12 mouse cellular contexts compared by ENCODE assay signal in genomic region chr14:54651556-54651955, GRCm38 (mm10). TPM values are rescaled to one million over a fixed set of nuclear protein-coding genes. Genes with fewer than 3 reads are reported as not detected.
A peak's percentile ranks its signal among the peaks of the same experiment; 100 is the strongest.
DNase-seq lines count a peak whose midpoint lies in the region; ATAC-seq and TF ChIP-seq lines count a peak whose summit lies in the region.
"Had no signal": no experiment of that assay in that cellular context is flagged by ENCODE, and none has a peak within 500 bp of the region (broad histone marks: within the 10 kb centered on the region; RNA-seq: fewer than 3 reads in every experiment).

No protein-coding gene starts in this region.

- H3K9me3 ChIP-seq in heart, embryonic 12.5 days (replicated peaks): no peaks in the 10 kb centered on the region
- H3K9me3 ChIP-seq in ES-Bruce4 (replicated peaks; ENCODE audit: control insufficient read depth, insufficient read depth, low read length, poor library complexity, severe bottlenecking): no peaks in the 10 kb centered on the region
- H3K9me3 ChIP-seq in hindbrain, embryonic 11.5 days (ENCODE audit: control insufficient read depth, low read length): no peaks in the 10 kb centered on the region
- no peaks in the 10 kb centered on the region for H3K9me3 ChIP-seq in midbrain, embryonic 10.5 days (replicated peaks)

- no peak for ATAC-seq in heart, embryonic 12.5 days (ENCODE audit: insufficient number of reproducible peaks, low FRiP score)
- peak; percentile 12; the same call in 1 of the 2 replicates for ATAC-seq in hindbrain, embryonic 11.5 days (ENCODE audit: low FRiP score)

- H3K9ac ChIP-seq in heart, embryonic 12.5 days: 0 out of 2 replicates have a peak overlapping the region, but pooled peaks have one; percentile 17
- H3K9ac ChIP-seq in ES-Bruce4 (ENCODE audit: low read depth, poor library complexity, severe bottlenecking): no peak overlapping the region
- H3K9ac ChIP-seq in hindbrain, embryonic 11.5 days (ENCODE audit: low read depth, low read length): no peak overlapping the region

- no peak for TF ChIP-seq POLR2A in ES-Bruce4 (IDR thresholded peaks at IDR 0.05; ENCODE audit: insufficient read depth, low read length)

- peaks cover 71% of the 10 kb centered on the region for H3K36me3 ChIP-seq in heart, embryonic 12.5 days
- H3K36me3 ChIP-seq in ES-Bruce4 (ENCODE audit: control insufficient read depth, insufficient read depth, low read length, poor library complexity, severe bottlenecking): peaks cover 52% of the 10 kb centered on the region
- H3K36me3 ChIP-seq in hindbrain, embryonic 11.5 days (ENCODE audit: control insufficient read depth, insufficient read depth, low read length): peaks cover 19% of the 10 kb centered on the region
- H3K36me3 ChIP-seq in midbrain, embryonic 10.5 days: peaks cover 84% of the 10 kb centered on the region

- TF ChIP-seq EP300 in ES-Bruce4 (IDR thresholded peaks at IDR 0.05; ENCODE audit: insufficient read depth, low read depth, low read length): no peak

- H3K27ac ChIP-seq in heart, embryonic 12.5 days (ENCODE audit: poor library complexity, severe bottlenecking): peak overlapping the region; percentile 14; the same call in 1 of the 2 replicates
- H3K27ac ChIP-seq in ES-Bruce4 (ENCODE audit: insufficient read depth, low read length): peak overlapping the region; percentile 50
- H3K27ac ChIP-seq in hindbrain, embryonic 11.5 days (ENCODE audit: low read depth, low read length): no peak overlapping the region
- 0 out of 2 replicates have a peak overlapping the region, but pooled peaks have one; percentile 33 for H3K27ac ChIP-seq in midbrain, embryonic 10.5 days (replicated peaks)

- 77% methylated on average over 4 of the region's 4 CpGs for WGBS in heart, embryonic 12.5 days
- 75% methylated on average over 4 of the region's 4 CpGs for WGBS in hindbrain, embryonic 11.5 days
- WGBS in midbrain, embryonic 10.5 days: 75% methylated on average over 4 of the region's 4 CpGs

- peak overlapping the region; percentile 84; the same call in 1 of the 2 replicates for H3K4me2 ChIP-seq in heart, embryonic 12.5 days
- H3K4me2 ChIP-seq in hindbrain, embryonic 11.5 days (replicated peaks; ENCODE audit: low read depth, low read length): no peak overlapping the region

- no peak for TF ChIP-seq CTCF in ES-Bruce4 (IDR thresholded peaks at IDR 0.05; ENCODE audit: low read depth, low read length)

- no peak for DNase-seq in heart, adult 8-10 months (ENCODE audit: low spot score)
- DNase-seq in hindbrain, embryonic 11.5 days (ENCODE audit: low spot score): no peak
- DNase-seq in midbrain, embryonic 10.5 days (ENCODE audit: low spot score): no peak
- no peak for DNase-seq in adrenal gland, postnatal 10 days
- no peak for DNase-seq in ovary, adult 18-20 months (ENCODE audit: low spot score)
- DNase-seq in kidney, adult 9 months: no peak

- H3K4me1 ChIP-seq in heart, embryonic 12.5 days (replicated peaks): peaks cover 41% of the 10 kb centered on the region
- peaks cover 3% of the 10 kb centered on the region for H3K4me1 ChIP-seq in ES-Bruce4 (ENCODE audit: control insufficient read depth, insufficient read depth, low read length)
- H3K4me1 ChIP-seq in hindbrain, embryonic 11.5 days (replicated peaks; ENCODE audit: control insufficient read depth, insufficient read depth, low read length): peaks cover 5% of the 10 kb centered on the region; the same call in 1 of the 2 replicates
- peaks cover 54% of the 10 kb centered on the region for H3K4me1 ChIP-seq in midbrain, embryonic 10.5 days

- no peak overlapping the region for H3K4me3 ChIP-seq in heart, embryonic 12.5 days
- no peak overlapping the region for H3K4me3 ChIP-seq in ES-Bruce4 (ENCODE audit: low read depth, low read length)
- H3K4me3 ChIP-seq in hindbrain, embryonic 11.5 days (ENCODE audit: low read depth, low read length): no peak overlapping the region; the same call in 1 of the 2 replicates
- H3K4me3 ChIP-seq in midbrain, embryonic 10.5 days: peak overlapping the region; percentile 69

- no peaks in the 10 kb centered on the region for H3K27me3 ChIP-seq in heart, embryonic 12.5 days (replicated peaks)
- H3K27me3 ChIP-seq in ES-Bruce4 (ENCODE audit: control insufficient read depth, insufficient read depth, low read length, poor library complexity, severe bottlenecking): no peaks in the 10 kb centered on the region
- no peaks in the 10 kb centered on the region for H3K27me3 ChIP-seq in hindbrain, embryonic 11.5 days (ENCODE audit: control insufficient read depth, insufficient read depth, low read length)
- no peaks in the 10 kb centered on the region for H3K27me3 ChIP-seq in midbrain, embryonic 10.5 days (ENCODE audit: low read depth, poor library complexity, severe bottlenecking)

RNA-seq across cellular contexts. Expression of gene Cdh24, which starts 10.4 kb away (rescaled TPM):
- 3.1 and 3.3 TPM in 2 replicates for polyA plus RNA-seq in heart, embryonic 12.5 days (2016; fragmentation: Nextera tagmentation; extraction: Ambion mirVana)
- under 1 TPM; 0.08 to 0.57 (median 0.12) TPM for total RNA-seq in heart, adult 8-10 months (2022)
- 6.0 and 6.4 TPM in 2 replicates for polyA plus RNA-seq in ES-Bruce4 (2011; ENCODE audit: insufficient read depth, insufficient read length, low read depth, missing spikeins)
- polyA plus RNA-seq in hindbrain, embryonic 11.5 days (2014; fragmentation: Nextera tagmentation; extraction: Ambion mirVana): 5.6 and 8.1 TPM in 2 replicates
- polyA plus RNA-seq in midbrain, embryonic 10.5 days (2016; fragmentation: Nextera tagmentation; extraction: Ambion mirVana): 4.1 and 4.6 TPM in 2 replicates
- 1 to 10 TPM; 1.7 to 2.5 TPM for total RNA-seq in adrenal gland, postnatal 10 days (2021)

RNA-seq across cellular contexts. Expression of gene Gm17606, which starts 10.8 kb away (rescaled TPM):
- not detected in 2 replicates for polyA plus RNA-seq in heart, embryonic 12.5 days (2016; fragmentation: Nextera tagmentation; extraction: Ambion mirVana)
- total RNA-seq in heart, adult 8-10 months (2022): not detected
- not detected in 2 replicates for polyA plus RNA-seq in ES-Bruce4 (2011; ENCODE audit: insufficient read depth, insufficient read length, low read depth, missing spikeins)
- polyA plus RNA-seq in hindbrain, embryonic 11.5 days (2014; fragmentation: Nextera tagmentation; extraction: Ambion mirVana): not detected in 2 replicates
- not detected in 2 replicates for polyA plus RNA-seq in midbrain, embryonic 10.5 days (2016; fragmentation: Nextera tagmentation; extraction: Ambion mirVana)
- not detected for total RNA-seq in adrenal gland, postnatal 10 days (2021)
- total RNA-seq: layer of hippocampus, adult 18-20 months had no signal
- polyA plus RNA-seq: embryonic facial prominence, embryonic 11.5 days; heart, embryonic 11.5 days; stomach, embryonic 14.5 days had no signal

RNA-seq across cellular contexts. Expression of gene Psmb11, which starts 30.3 kb away (rescaled TPM):
- polyA plus RNA-seq in heart, embryonic 12.5 days (2016; fragmentation: Nextera tagmentation; extraction: Ambion mirVana): not detected in 2 replicates
- total RNA-seq in heart, adult 8-10 months (2022): not detected
- 0.21 and 0.64 TPM in 2 replicates for polyA plus RNA-seq in ES-Bruce4 (2011; ENCODE audit: insufficient read depth, insufficient read length, low read depth, missing spikeins)
- polyA plus RNA-seq in hindbrain, embryonic 11.5 days (2014; fragmentation: Nextera tagmentation; extraction: Ambion mirVana): not detected in 2 replicates
- 0.06 and 0.12 TPM in 2 replicates for polyA plus RNA-seq in midbrain, embryonic 10.5 days (2016; fragmentation: Nextera tagmentation; extraction: Ambion mirVana)
- total RNA-seq in adrenal gland, postnatal 10 days (2021): not detected
- polyA plus RNA-seq: embryonic facial prominence, embryonic 11.5 days; heart, embryonic 11.5 days had no signal

RNA-seq across cellular contexts. Expression of gene Psmb5, which starts 33.7 kb away (rescaled TPM):
- 300 and 308 TPM in 2 replicates for polyA plus RNA-seq in heart, embryonic 12.5 days (2016; fragmentation: Nextera tagmentation; extraction: Ambion mirVana)
- 100 to 1,000 TPM; 177 to 185 (median 182) TPM for total RNA-seq in heart, adult 8-10 months (2022)
- 206 and 225 TPM in 2 replicates for polyA plus RNA-seq in ES-Bruce4 (2011; ENCODE audit: insufficient read depth, insufficient read length, low read depth, missing spikeins)
- polyA plus RNA-seq in hindbrain, embryonic 11.5 days (2014; fragmentation: Nextera tagmentation; extraction: Ambion mirVana): 439 and 455 TPM in 2 replicates
- polyA plus RNA-seq in midbrain, embryonic 10.5 days (2016; fragmentation: Nextera tagmentation; extraction: Ambion mirVana): 470 and 478 TPM in 2 replicates
- 100 to 1,000 TPM; 226 to 247 TPM for total RNA-seq in adrenal gland, postnatal 10 days (2021)

RNA-seq across cellular contexts. Expression of gene 1700123O20Rik, which starts 34.5 kb away (rescaled TPM):
- polyA plus RNA-seq in heart, embryonic 12.5 days (2016; fragmentation: Nextera tagmentation; extraction: Ambion mirVana): 50.3 and 57.1 TPM in 2 replicates
- 10 to 100 TPM; 12.9 to 15.3 (median 13.3) TPM for total RNA-seq in heart, adult 8-10 months (2022)
- polyA plus RNA-seq in ES-Bruce4 (2011; ENCODE audit: insufficient read depth, insufficient read length, low read depth, missing spikeins): 25.9 and 26.4 TPM in 2 replicates
- 99.9 and 108 TPM in 2 replicates for polyA plus RNA-seq in hindbrain, embryonic 11.5 days (2014; fragmentation: Nextera tagmentation; extraction: Ambion mirVana)
- polyA plus RNA-seq in midbrain, embryonic 10.5 days (2016; fragmentation: Nextera tagmentation; extraction: Ambion mirVana): 106 and 111 TPM in 2 replicates
- 10 to 100 TPM; 35.5 to 36.6 TPM for total RNA-seq in adrenal gland, postnatal 10 days (2021)
